Mouse (Mus musculus) midbrain, embryonic 12.5 days (tissue): ENCODE measurements around the gene Spcs2. TPM values are rescaled to one million over a fixed set of nuclear protein-coding genes. Genes with fewer than 3 reads are reported as not detected.

Experiments
- ATAC-seq: fragments of 200-750 bp; cut with Nextera tagmentation; 2 replicates; pipeline ENCODE4 v1.8.0; 2017; ENCODE audit warnings: low read depth, moderate TSS enrichment, moderate library complexity; ENCODE audit not compliant: low FRiP score
- H3K27ac ChIP-seq: fragments of 300-500 bp; sonication (generic); replicated peaks from 2 replicates; pipeline ENCODE4 v1.5.1; 2016; ENCODE audit warnings: mild to moderate bottlenecking
- H3K27me3 ChIP-seq: fragments of 300-500 bp; sonication (generic); 2 replicates; pipeline ENCODE4 v1.6.1; 2016; ENCODE audit warnings: mild to moderate bottlenecking
- H3K36me3 ChIP-seq: fragments of 300-500 bp; sonication (generic); 2 replicates; pipeline ENCODE4 v1.6.1; 2016
- H3K4me1 ChIP-seq: fragments of 300-500 bp; sonication (generic); 2 replicates; pipeline ENCODE4 v1.6.1; 2016
- H3K4me2 ChIP-seq: fragments of 300-500 bp; sonication (generic); replicated peaks from 2 replicates; pipeline ENCODE4 v1.6.1; 2016; ENCODE audit warnings: mild to moderate bottlenecking, moderate library complexity
- H3K4me3 ChIP-seq: fragments of 300-500 bp; sonication (generic); 2 replicates; pipeline ENCODE4 v1.5.1; 2016; ENCODE audit warnings: mild to moderate bottlenecking
- H3K9ac ChIP-seq: fragments of 300-500 bp; sonication (generic); replicated peaks from 2 replicates; pipeline ENCODE4 v1.6.1; 2016; ENCODE audit warnings: mild to moderate bottlenecking, moderate library complexity
- H3K9me3 ChIP-seq: fragments of 300-500 bp; sonication (generic); 2 replicates; pipeline ENCODE4 v1.6.1; 2016; ENCODE audit warnings: mild to moderate bottlenecking
- WGBS: fragments of 180-500 bp; shearing (Covaris S2); methylation state at CpG from one replicate; pipeline ENCODE4 v1.1.7; 2016; 5-methylcytosine and 5-hydroxymethylcytosine counted together
- polyA plus RNA-seq: library from polyadenylated mRNA; unstranded; fragments of >200 nt; fragmentation: Nextera tagmentation; extraction: Ambion mirVana; gene quantifications from 2 replicates; pipeline ENCODE4 v1.2.1, GENCODE M21; 2016

Spcs2 gene
- polyA plus RNA-seq, 1 experiment from 2014 or later = 326 TPM

DNA sequence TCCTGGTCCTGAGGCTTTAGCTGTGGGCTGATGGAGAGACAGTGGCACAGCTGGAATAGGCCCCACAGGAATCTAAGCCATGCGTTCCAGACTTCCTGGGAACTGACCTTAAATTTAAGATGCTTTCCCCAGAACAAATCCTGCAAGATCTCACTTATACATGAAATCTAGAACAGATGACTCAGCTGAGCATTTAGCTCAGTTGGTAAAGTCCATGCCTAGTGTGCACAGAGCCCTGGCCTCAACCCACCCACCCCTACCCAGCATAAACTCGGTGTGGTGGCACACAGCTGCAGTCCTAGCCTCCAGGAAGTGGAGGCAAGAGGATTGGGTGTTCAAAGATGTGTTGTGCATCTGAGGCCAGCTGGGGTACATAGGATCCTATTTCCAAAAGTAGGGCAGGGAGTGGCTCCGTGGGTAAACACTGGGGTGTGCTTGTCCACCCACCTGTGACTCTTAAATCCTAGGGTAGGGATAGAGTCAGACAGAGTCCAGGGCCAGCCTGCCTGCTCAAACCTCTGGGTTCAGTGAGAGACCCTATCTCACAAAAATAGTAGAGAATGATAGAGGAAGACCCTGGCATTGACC is 27.0 kb upstream of the Spcs2 start:
- Histone ChIP-seq H3K4me2 (no peak overlapping the region), H3K9ac (no peak overlapping the region), H3K4me3 (no peak overlapping the region), H3K27me3 (no peaks in the 10 kb centered on the region), H3K9me3 (no peaks in the 10 kb centered on the region), H3K27ac (no peak overlapping the region), H3K36me3 (no peaks in the 10 kb centered on the region), H3K4me1 (peaks cover 19% of the 10 kb centered on the region)
- 79% methylated on average over 3 of the region's 3 CpGs for WGBS
- no peak for ATAC-seq

DNA sequence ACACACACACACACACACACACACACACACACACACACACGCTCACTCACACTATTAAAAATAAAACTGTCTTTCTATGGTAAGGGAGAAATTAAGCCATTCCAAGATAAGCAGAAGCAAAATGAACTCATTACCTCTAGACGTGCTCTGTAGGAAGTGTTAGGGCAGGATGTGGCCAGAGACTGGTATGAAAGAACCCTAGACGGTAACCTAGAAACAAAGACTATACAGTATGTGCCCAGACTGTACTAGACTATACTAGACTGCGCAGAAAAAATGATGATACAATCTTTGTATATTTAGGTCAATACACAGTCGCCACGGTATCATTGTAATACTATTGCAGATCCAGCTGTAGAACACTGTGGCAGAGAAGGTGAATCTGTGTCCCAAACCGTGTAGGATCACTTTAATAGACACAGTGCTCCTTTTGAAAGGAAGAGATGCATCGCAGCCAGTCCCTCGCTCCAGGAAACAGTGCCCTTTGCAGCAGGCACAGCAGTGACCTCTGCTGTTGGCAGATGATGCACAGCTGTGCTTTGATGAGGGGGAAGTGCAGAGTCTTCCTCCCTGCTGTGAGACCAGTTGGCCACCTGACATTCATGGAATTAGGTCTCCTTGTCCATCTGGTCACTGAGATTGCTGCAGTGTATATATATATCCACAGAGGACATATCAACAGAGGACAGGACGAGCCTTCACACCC is 26.1 kb upstream of the Spcs2 start:
- Histone ChIP-seq H3K4me2 (no peak overlapping the region), H3K9ac (no peak overlapping the region), H3K4me3 (no peak overlapping the region), H3K4me1 (peaks cover 16% of the 10 kb centered on the region; the same call in 1 of the 2 replicates), H3K9me3 (no peaks in the 10 kb centered on the region), H3K36me3 (no peaks in the 10 kb centered on the region), H3K27ac (no peak overlapping the region), H3K27me3 (no peaks in the 10 kb centered on the region)
- 50% methylated on average over 10 of the region's 10 CpGs for WGBS
- no peak for ATAC-seq

DNA sequence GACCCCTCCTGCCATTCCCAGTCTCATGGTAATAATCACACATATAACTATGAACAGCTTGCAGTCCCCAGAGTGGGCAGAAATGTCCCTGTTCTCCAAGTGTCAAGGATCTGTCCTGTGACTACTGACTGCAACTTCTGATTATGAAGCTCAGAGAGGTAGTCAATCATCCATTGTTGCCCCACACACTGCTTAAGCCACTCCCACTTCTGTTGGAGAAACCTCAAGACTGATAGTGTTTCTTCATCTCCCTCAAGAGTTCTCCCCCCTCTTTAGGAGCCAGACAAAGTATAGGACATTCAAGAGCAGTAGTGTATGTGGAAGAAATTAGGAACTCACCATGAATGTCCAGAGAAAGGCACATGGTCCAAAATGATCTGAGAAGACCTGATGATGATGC is 24.5 kb upstream of the Spcs2 start:
- Histone ChIP-seq H3K36me3 (no peaks in the 10 kb centered on the region), H3K4me3 (no peak overlapping the region), H3K9ac (no peak overlapping the region), H3K9me3 (no peaks in the 10 kb centered on the region), H3K27ac (no peak overlapping the region), H3K4me2 (no peak overlapping the region), H3K4me1 (peaks cover 13% of the 10 kb centered on the region; the same call in 1 of the 2 replicates), H3K27me3 (no peaks in the 10 kb centered on the region)
- no peak for ATAC-seq

DNA sequence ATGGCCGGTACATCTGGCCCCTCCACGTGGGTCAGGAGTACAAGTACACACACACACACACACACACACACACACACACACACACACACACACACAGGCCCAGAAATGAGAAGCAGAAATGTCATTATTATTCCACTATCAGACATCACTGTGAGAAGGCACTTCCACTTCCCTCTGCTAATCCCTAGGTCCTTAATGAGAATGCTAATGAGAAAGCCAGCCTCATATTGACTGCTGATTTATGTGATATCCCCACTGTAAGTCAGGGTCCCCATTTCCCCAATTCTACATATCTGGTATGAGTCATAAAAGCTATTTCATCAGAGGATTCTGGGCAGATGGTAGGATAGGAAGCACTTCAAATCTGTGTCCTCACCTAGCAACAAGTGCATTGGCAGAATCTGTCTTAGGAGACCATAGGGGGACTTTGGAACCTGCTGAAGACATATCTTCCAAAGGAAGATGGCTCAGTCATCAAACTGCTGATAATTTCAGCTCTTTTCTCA is 24.0 kb upstream of the Spcs2 start:
- Histone ChIP-seq H3K4me1 (peaks cover 13% of the 10 kb centered on the region; the same call in 1 of the 2 replicates), H3K4me3 (no peak overlapping the region), H3K9ac (no peak overlapping the region), H3K9me3 (no peaks in the 10 kb centered on the region), H3K27me3 (no peaks in the 10 kb centered on the region), H3K27ac (no peak overlapping the region), H3K36me3 (no peaks in the 10 kb centered on the region), H3K4me2 (no peak overlapping the region)
- WGBS = 78% methylated on average over 2 of the region's 2 CpGs
- no peak for ATAC-seq

DNA sequence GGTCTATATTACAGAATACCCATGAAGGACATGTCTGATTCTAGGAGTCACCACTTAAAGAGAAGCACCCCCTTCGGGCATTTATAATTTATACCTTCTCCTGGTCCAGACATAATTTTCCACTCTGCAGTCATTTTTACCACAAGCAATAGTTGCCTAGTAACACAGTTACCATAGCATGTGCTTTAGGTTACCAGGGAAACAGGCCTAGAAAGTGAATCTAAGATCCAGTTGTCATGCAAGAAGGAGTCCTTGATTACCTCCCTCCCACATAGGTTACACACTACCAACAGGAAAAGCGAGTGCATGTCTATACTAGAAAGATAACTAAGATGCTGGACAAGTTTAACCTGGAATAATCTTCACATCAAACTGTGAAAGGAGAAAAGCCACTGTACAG is 15.0 kb upstream of the Spcs2 start:
- 69% methylated on average over 2 of the region's 2 CpGs for WGBS
- H3K27ac ChIP-seq = no peak overlapping the region
- no peak overlapping the region for H3K9ac ChIP-seq
- no peak overlapping the region for H3K4me2 ChIP-seq
- H3K36me3 ChIP-seq = no peaks in the 10 kb centered on the region
- no peaks in the 10 kb centered on the region for H3K27me3 ChIP-seq
- H3K4me1 ChIP-seq = no peaks in the 10 kb centered on the region
- H3K4me3 ChIP-seq = no peak overlapping the region
- H3K9me3 ChIP-seq = no peaks in the 10 kb centered on the region
- ATAC-seq = no peak

DNA sequence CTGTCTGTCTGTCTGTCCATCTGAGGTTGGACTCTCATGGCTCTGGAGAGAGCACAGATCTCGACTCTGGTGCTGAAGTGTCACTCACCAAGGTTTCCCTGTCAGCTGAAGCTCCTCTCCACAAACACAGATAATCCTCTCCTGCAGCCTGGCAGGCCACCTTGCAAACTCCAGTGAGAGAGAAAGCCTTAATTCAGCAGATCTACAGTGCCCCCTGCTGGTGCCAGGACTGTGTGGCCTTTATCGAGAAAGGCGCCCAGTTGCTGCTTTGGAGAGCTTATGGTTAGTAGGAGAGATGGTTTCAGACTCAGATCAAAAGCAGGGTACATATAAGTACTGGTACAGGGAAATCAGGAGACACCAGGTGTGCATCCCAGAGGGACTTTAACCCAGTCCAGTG is 13.1 kb upstream of the Spcs2 start:
- under 1% methylated on average over 3 of the region's 3 CpGs for WGBS
- ATAC-seq = no peak
- Histone ChIP-seq H3K9ac (no peak overlapping the region), H3K4me1 (no peaks in the 10 kb centered on the region), H3K36me3 (no peaks in the 10 kb centered on the region), H3K27me3 (no peaks in the 10 kb centered on the region), H3K4me3 (no peak overlapping the region), H3K27ac (no peak overlapping the region), H3K4me2 (no peak overlapping the region), H3K9me3 (no peaks in the 10 kb centered on the region)

DNA sequence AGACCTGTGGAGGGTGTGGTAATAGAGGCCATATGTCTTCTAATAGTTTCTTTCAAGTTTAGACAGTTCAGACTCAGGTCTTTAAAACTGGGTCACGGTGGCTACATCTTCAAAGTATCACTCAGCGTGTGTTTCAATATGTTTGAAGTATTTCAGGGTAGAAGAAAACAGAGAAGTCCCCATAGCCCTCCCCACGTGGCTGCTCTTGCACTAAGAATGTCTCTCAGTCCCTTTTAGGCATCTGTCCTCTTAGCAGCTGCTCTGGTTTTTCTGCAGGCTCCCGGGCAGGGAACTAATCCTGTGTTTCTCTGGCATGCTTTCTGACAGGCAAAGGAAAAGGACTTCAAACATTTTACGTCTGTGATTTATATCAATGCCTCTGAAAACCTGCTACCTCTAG is 12.6 kb upstream of the Spcs2 start:
- Histone ChIP-seq H3K4me3 (no peak overlapping the region), H3K4me2 (no peak overlapping the region), H3K4me1 (no peaks in the 10 kb centered on the region), H3K27ac (no peak overlapping the region), H3K9ac (no peak overlapping the region), H3K27me3 (no peaks in the 10 kb centered on the region), H3K9me3 (no peaks in the 10 kb centered on the region), H3K36me3 (no peaks in the 10 kb centered on the region)
- WGBS = 54% methylated on average over 5 of the region's 5 CpGs
- ATAC-seq = no peak

DNA sequence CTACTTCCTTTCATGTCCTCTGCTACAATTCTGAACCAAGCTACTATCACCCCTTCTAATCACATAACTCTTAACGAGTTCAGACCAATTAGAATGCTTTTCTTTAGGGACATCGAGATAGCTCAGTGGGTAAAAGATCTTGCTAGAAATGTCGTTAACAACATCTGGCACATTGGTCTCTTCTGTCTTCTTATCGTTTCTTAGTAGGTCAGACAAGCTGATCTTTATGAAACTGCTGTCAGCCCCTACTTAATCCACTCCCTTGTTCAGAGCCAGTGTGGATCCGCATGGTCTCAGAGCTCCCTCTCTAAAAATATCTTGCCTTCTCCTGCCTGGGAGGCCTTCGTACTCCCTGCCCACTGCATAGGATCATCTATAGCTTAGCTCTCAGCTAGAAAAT is 10.7 kb upstream of the Spcs2 start:
- Histone ChIP-seq H3K4me3 (no peak overlapping the region), H3K36me3 (no peaks in the 10 kb centered on the region), H3K4me1 (no peaks in the 10 kb centered on the region), H3K9ac (no peak overlapping the region), H3K27ac (no peak overlapping the region), H3K27me3 (no peaks in the 10 kb centered on the region), H3K9me3 (no peaks in the 10 kb centered on the region), H3K4me2 (no peak overlapping the region)
- ATAC-seq = no peak
- WGBS = 72% methylated on average over 6 of the region's 6 CpGs

DNA sequence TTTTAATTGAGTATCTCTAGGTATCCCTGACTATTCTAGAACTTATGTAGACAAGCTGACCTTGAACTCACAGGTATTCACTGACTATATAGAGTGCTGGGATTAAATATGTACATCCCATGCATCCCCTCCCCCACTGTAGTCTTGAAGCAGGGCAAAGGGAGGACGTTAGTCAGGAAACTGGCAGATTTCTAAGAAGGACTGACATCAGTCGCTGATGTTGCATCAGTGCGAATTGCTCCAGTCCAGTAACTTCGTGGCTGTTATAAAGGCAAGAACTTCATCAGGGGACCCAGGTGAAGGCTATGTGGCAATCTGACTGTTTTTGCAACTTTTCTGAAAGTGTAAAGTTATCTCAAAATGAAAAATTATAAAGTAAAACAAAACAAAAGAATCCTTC is 6.0 kb upstream of the Spcs2 start:
- H3K9ac ChIP-seq = no peak overlapping the region
- H3K27ac ChIP-seq = no peak overlapping the region
- ATAC-seq = no peak
- no peaks in the 10 kb centered on the region for H3K27me3 ChIP-seq
- no peaks in the 10 kb centered on the region for H3K36me3 ChIP-seq
- H3K4me3 ChIP-seq = no peak overlapping the region
- no peaks in the 10 kb centered on the region for H3K9me3 ChIP-seq
- H3K4me2 ChIP-seq = no peak overlapping the region
- H3K4me1 ChIP-seq = peaks cover 8% of the 10 kb centered on the region
- WGBS = 74% methylated on average over 4 of the region's 4 CpGs

DNA sequence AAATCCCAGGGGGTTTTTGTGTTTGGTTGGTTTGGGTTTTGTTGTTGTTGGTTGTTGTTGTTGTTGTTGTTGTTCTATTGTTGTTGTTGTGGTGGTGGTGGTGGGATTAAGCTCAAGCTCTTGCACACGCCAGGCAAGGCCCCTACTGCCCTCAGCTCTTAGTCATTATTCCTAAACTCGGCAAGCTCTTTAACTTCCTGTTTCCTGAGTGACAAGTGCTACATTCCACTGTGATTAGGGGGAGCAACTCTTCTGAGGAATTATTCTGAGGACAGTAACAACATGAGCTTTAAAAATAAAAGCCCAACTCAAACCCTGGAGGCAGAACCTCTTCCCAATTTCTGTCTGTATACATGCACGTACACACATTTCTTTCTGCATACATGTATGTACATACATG is 2.0 kb upstream of the Spcs2 start:
- WGBS = 39% methylated on average over 3 of the region's 3 CpGs
- Histone ChIP-seq H3K4me3 (no peak overlapping the region), H3K9ac (no peak overlapping the region), H3K36me3 (no peaks in the 10 kb centered on the region), H3K4me1 (peaks cover 14% of the 10 kb centered on the region), H3K27ac (no peak overlapping the region), H3K9me3 (no peaks in the 10 kb centered on the region), H3K27me3 (no peaks in the 10 kb centered on the region), H3K4me2 (no peak overlapping the region)
- ATAC-seq = no peak

DNA sequence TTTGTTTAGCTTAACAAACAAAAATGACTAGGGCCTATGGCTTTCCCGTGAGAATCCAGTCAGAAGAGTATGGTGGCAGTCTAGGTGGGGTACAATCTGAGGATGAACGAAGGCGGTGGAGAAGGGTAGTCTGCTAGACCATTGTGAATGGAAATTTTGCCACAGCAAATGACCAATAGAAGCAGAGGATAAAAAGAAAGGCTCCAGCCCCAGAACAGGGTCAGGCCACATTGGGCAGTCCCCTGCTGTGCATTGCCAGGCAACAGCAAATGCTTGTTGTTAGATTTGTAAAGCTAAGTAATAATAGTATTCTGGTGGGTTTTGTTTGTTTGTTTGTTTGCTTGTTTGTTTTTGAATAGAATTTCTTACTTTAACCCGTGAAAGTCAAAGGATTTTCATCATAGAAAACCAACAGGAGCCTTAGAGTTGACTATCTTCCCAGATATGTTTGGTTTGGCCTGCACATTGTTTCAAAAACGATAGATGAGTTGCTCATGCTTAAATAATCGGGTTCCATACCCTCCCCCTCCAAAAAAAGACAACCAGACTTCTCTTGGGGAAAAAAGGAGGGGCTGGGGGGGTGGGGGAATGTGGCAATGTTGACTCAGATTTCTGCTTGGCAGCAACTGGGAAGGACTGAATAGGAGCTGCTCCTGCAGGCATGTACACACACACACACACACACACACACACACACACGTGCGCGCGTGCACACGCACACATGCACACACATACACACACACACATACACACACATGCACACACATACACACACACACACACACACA is 1.2 kb upstream of the Spcs2 start:
- Histone ChIP-seq H3K9me3 (no peaks in the 10 kb centered on the region), H3K9ac (no peak overlapping the region), H3K27me3 (no peaks in the 10 kb centered on the region), H3K4me1 (peaks cover 14% of the 10 kb centered on the region), H3K4me2 (no peak overlapping the region), H3K4me3 (no peak overlapping the region), H3K36me3 (no peaks in the 10 kb centered on the region), H3K27ac (0 out of 2 replicates have a peak overlapping the region, but pooled peaks have one; percentile 17)
- no peak for ATAC-seq
- WGBS = 33% methylated on average over 10 of the region's 11 CpGs
